Mouse (Mus musculus) small intestine, adult 2 months (tissue): ENCODE results near the gene Ccdc62. TPM values are rescaled to one million over a fixed set of nuclear protein-coding genes. Genes with fewer than 3 reads are reported as not detected.

Experiments
- H3K27ac ChIP-seq: fragments of 200-500 bp; 2 replicates; pipeline ENCODE4 v1.5.1; 2012; ENCODE audit warnings: low read depth, low read length, control low read depth, inconsistent platforms; ENCODE audit not compliant: insufficient read depth
- H3K27me3 ChIP-seq: fragments of 200-500 bp; 2 replicates; pipeline ENCODE4 v1.6.1; 2012; ENCODE audit warnings: mild to moderate bottlenecking, moderate library complexity, low read length, inconsistent platforms; ENCODE audit not compliant: control insufficient read depth, insufficient read depth
- H3K36me3 ChIP-seq: fragments of 200-500 bp; 2 replicates; pipeline ENCODE4 v1.6.1; 2012; ENCODE audit warnings: mild to moderate bottlenecking, low read length, control low read depth, inconsistent platforms; ENCODE audit not compliant: control insufficient read depth, insufficient read depth
- H3K4me1 ChIP-seq: fragments of 200-500 bp; 2 replicates; pipeline ENCODE4 v1.6.1; 2012; ENCODE audit warnings: low read length, inconsistent platforms, mixed read lengths; ENCODE audit not compliant: control insufficient read depth, insufficient read depth, insufficient read length
- H3K4me3 ChIP-seq: fragments of 200-500 bp; 2 replicates; pipeline ENCODE4 v1.5.1; 2012; ENCODE audit warnings: low read depth, mild to moderate bottlenecking, control low read depth, inconsistent platforms, low read length, moderate library complexity
- CTCF ChIP-seq: fragments of 200-500 bp; IDR thresholded peaks from 2 replicates; pipeline ENCODE4 v1.5.1; 2012; ENCODE audit warnings: low read depth, mild to moderate bottlenecking, control low read depth, inconsistent platforms, low read length, moderate library complexity, mixed read lengths; ENCODE audit not compliant: insufficient replicate concordance, insufficient read length; ENCODE audit errors: extremely low read depth
- POLR2A ChIP-seq: fragments of 200-500 bp; IDR thresholded peaks from 2 replicates; pipeline ENCODE4 v1.6.1; 2012; ENCODE audit warnings: low read depth, mild to moderate bottlenecking, control low read depth, inconsistent platforms, low read length, moderate library complexity
- WGBS: fragments of 180-500 bp; shearing (Covaris S2); methylation state at CpG from one replicate; pipeline ENCODE4 v1.1.7; 2018; 5-methylcytosine and 5-hydroxymethylcytosine counted together
- polyA plus RNA-seq: library from polyadenylated mRNA; depleted of rRNA; stranded (reverse); fragments of >200 nt; gene quantifications from 2 replicates; pipeline ENCODE4 v1.2.3, GENCODE M21; 2012

Ccdc62 gene
- polyA plus RNA-seq, 1 experiment = 1.9 TPM

DNA sequence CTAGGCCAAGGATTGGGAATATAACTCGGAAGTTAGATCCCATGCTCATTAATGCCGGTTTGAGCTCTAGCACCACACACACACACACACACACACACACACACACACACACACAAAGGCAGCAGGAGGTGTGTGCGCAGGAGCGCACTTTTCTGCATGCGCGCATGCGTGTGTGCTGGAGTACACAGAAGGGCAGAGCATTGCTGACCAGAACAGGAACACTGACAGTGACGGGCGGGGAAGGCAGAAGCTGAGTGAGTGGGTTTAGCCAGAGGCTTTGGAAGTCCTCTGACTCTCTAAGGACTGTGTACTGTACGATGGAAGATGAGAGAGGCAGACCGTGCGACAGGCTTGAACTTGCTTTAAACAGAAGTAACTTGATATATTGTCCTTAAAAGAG lies 3.1 kb downstream of the Ccdc62 start:
- TF ChIP-seq POLR2A (no peak), CTCF (no peak)
- H3K27me3 ChIP-seq = no peaks in the 10 kb centered on the region
- H3K27ac ChIP-seq = no peak overlapping the region
- no peaks in the 10 kb centered on the region for H3K36me3 ChIP-seq
- H3K4me1 ChIP-seq = peaks cover 3% of the 10 kb centered on the region; the same call in 1 of the 2 replicates
- WGBS = 95% methylated on average over 12 of the region's 12 CpGs
- H3K4me3 ChIP-seq = no peak overlapping the region

DNA sequence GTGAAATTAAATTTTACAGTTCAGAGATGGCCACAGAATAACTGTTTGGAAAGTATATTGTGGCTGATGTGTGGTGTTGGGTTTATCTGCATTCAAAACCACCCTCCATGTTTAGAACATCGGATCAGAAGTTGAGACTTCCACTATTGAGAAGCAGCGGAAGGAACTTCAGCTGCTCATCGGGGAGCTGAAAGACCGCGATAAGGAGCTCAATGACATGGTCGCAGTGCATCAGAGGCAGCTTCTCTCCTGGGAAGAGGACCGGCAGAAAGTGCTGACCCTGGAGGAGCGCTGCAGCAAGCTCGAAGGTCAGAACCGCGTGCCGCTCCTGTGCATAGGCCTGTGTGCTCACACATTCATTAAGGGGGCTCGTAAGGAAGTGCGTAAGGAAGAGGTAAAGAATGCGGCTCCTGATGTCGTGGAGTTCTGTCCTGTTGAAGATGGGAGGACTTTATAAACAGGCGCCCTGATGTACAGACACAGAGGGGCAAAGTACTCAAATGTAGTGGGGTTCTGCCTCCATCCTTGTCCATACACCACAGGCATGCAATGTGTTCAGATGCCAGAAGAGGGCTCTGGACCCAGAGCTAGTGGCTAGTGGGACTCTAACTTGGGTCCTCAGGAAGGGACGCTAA lies 3.6 kb downstream of the Ccdc62 start:
- 51% methylated on average over 18 of the region's 18 CpGs for WGBS
- H3K4me3 ChIP-seq = no peak overlapping the region
- TF ChIP-seq POLR2A (no peak), CTCF (no peak)
- no peaks in the 10 kb centered on the region for H3K36me3 ChIP-seq
- no peaks in the 10 kb centered on the region for H3K27me3 ChIP-seq
- no peak overlapping the region for H3K27ac ChIP-seq
- peaks cover 3% of the 10 kb centered on the region; the same call in 1 of the 2 replicates for H3K4me1 ChIP-seq

DNA sequence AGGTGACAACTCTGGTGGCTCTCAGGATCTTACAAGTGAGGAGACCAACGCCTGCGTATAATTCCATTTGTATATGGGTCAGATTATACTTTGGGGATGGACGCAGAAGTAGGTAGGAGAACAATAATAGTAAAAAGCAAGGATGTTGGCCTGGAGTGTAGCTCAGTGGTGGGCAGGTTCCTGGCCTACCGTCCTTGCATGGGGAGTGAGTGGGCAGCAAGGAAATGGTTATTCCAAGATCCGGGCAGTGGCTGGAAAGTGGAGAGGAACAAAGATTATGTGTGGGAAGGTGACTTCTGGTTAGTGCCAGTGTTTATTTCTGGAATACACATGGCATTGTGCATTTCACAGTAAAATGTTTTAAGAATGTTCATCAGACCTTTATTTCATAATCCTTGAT lies 5.5 kb downstream of the Ccdc62 start:
- no peak for TF ChIP-seq CTCF
- TF ChIP-seq POLR2A = no peak
- Histone ChIP-seq H3K27ac (no peak overlapping the region), H3K4me1 (peaks cover 3% of the 10 kb centered on the region; the same call in 1 of the 2 replicates), H3K4me3 (no peak overlapping the region), H3K27me3 (no peaks in the 10 kb centered on the region), H3K36me3 (no peaks in the 10 kb centered on the region)
- WGBS = 90% methylated on average over 5 of the region's 5 CpGs

DNA sequence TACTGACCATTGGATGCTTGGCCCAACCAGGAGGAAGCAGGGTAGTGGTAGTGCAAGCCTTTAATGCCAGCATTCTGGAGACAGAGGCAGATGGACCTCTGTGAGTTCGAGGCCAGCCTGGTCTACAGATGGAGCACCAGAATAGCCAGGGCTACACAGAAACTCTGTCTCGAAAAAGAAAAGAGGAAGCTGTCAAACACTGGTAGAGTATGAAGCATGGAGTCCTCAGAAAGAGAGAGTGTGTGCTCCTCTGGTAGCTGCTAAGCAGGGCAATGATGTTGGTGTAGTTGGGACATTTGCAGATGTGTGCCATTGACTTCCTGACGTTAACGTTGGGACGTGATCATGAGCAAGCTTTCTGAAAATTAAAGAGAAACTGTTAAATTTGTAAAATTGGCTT lies 8.0 kb downstream of the Ccdc62 start:
- TF ChIP-seq POLR2A = no peak
- TF ChIP-seq CTCF = no peak
- no peaks in the 10 kb centered on the region for H3K27me3 ChIP-seq
- H3K36me3 ChIP-seq = no peaks in the 10 kb centered on the region
- H3K4me3 ChIP-seq = no peak overlapping the region
- no peak overlapping the region for H3K27ac ChIP-seq
- WGBS = 76% methylated on average over 5 of the region's 5 CpGs
- peaks cover 2% of the 10 kb centered on the region; the same call in 1 of the 2 replicates for H3K4me1 ChIP-seq

DNA sequence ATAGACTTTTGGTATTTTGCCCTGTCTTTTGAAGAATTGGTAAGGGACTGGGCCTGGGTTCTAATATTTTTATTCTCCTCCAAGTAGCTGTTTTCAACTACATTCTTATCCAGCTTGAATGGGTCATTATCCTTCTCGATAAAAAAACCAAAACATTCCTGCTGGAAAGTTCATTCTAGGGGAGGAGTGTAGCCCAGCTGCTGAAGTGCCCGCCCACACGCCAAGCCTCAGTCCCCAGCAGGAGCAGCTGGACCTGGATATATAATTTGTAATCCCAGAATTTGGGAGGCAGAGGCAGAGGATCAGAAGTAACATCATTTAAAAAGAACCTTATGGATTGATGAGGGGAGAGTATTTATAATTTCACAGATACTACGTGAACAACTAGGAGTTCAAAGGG lies 16.1 kb downstream of the Ccdc62 start:
- H3K4me1 ChIP-seq = no peaks in the 10 kb centered on the region
- H3K27me3 ChIP-seq = no peaks in the 10 kb centered on the region
- H3K36me3 ChIP-seq = no peaks in the 10 kb centered on the region
- 72% methylated on average over 4 of the region's 4 CpGs for WGBS
- H3K4me3 ChIP-seq = no peak overlapping the region
- H3K27ac ChIP-seq = no peak overlapping the region
- TF ChIP-seq POLR2A (no peak), CTCF (no peak)

DNA sequence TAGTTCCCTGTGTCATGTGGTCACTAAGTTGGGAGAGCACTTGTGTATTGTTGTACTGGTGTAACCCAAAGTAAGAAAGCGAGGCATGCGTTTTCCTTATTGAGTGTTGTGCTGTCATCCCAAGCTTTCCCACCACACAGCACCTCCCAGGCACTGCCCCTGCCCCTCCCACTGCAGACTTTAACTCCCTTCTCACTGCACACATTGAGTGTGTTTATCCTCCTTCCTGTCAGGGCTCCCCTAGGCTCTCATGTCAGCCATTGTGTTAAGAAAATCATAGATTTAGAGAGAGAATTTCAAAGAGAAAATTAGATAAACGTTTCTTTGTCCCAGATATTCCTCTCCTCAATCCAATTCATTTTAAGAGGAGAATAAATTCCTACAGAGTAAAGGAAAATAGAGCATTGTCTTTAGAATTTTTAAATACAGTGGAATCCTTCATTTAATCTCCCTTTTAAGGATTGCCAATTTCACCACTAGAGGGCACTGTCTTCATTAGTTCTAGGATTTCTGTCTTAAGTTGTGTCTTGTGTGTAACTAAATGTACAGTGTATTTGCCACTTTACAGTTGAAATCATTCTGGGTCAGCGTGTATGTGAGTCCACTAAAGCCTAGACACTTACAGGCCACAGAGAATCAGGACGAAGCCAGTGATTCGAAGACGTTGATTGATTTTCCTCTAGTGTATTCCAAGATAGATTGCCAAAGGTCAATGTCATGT lies 16.7 kb downstream of the Ccdc62 start:
- Histone ChIP-seq H3K36me3 (no peaks in the 10 kb centered on the region), H3K4me3 (no peak overlapping the region), H3K27me3 (no peaks in the 10 kb centered on the region), H3K27ac (no peak overlapping the region), H3K4me1 (no peaks in the 10 kb centered on the region)
- 47% methylated on average over 7 of the region's 7 CpGs for WGBS
- TF ChIP-seq POLR2A = no peak

DNA sequence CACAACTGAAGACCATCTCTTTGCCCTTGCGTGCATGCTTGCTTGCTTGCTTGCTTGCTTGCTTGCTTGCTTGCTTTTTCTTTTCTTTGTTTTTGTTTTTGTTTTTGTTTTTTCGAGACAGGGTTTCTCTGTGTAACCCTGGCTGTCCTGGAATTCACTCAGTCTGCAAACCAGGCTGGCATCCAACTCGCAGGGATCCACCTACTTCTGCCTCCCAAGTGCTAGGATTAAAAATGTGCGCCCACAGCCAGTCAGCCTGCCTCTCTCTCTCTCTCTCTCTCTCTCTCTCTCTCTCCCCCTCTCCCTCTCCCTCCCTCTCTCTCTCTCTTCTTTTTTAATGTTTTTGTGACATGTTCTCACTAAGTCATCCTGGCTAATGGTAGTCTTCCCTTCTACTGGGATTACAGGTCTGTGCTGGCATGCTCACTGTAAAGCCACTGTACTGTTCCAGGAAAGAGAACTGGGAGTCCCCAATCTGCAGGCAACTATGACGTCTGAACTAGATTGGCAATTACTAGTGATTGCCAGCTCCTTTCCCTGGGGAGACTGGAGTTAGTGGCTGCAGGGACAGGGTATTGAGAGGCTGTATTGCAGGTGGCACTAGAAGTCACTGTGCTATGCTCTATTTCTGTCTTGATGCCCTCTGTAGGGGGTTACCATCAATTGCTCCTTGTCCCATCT lies 22.0 kb downstream of the Ccdc62 start:
- no peaks in the 10 kb centered on the region for H3K27me3 ChIP-seq
- TF ChIP-seq CTCF (no peak), POLR2A (no peak)
- H3K4me1 ChIP-seq = no peaks in the 10 kb centered on the region
- H3K27ac ChIP-seq = no peak overlapping the region
- no peak overlapping the region for H3K4me3 ChIP-seq
- 72% methylated on average over 5 of the region's 5 CpGs for WGBS
- H3K36me3 ChIP-seq = no peaks in the 10 kb centered on the region

DNA sequence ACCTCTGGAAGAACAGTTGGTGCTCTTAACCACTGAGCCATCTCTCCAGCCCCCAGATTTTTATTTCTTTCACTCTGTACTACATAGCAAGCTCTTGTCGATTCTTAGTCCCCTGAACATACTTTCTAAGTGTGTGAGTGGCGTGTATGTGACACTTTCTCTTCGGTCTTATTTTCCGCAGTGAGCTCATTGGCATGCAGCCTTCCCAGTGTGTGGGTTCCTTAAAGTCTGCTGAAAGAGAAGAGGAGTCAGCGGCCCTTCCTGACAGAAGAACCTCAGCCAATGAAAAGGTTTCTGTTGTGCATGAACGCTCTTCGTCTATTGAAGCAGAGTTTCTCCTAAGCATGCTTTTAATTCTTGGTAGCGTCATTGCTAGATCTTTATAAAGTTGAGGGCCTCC lies 26.7 kb downstream of the Ccdc62 start:
- no peak for TF ChIP-seq POLR2A
- TF ChIP-seq CTCF = no peak
- peaks cover 5% of the 10 kb centered on the region; the same call in 1 of the 2 replicates for H3K4me1 ChIP-seq
- WGBS = 91% methylated on average over 8 of the region's 8 CpGs
- no peak overlapping the region for H3K4me3 ChIP-seq
- H3K36me3 ChIP-seq = no peaks in the 10 kb centered on the region
- H3K27me3 ChIP-seq = no peaks in the 10 kb centered on the region
- no peak overlapping the region for H3K27ac ChIP-seq
